Mouse (Mus musculus) CH12.LX (cell line): ENCODE measurements around the gene Rpl36-ps4. TPM values are rescaled to one million over a fixed set of nuclear protein-coding genes. Genes with fewer than 3 reads are reported as not detected.

ENCODE experiments used
- DNase-seq: peaks from one replicate; pipeline ENCODE4 v3.0.0-alpha.2; 2013; ENCODE audit errors: extremely low read depth
- H3K27ac ChIP-seq: 2 replicates; pipeline ENCODE4 v1.5.1; 2012; ENCODE audit warnings: low read depth, mild to moderate bottlenecking, control low read depth, moderate library complexity; ENCODE audit not compliant: insufficient read depth
- H3K27me3 ChIP-seq: replicated peaks from 2 replicates; pipeline ENCODE3; 2012; ENCODE audit warnings: inconsistent platforms
- H3K36me3 ChIP-seq, 2 experiments: replicated peaks in 1 of 2; 2 replicates each; pipeline versions ENCODE3 to v1.6.1; 2012; ENCODE audit warnings: inconsistent platforms in 1 of 2, low read length in 1 of 2, mild to moderate bottlenecking in 1 of 2, mixed read lengths in 1 of 2, moderate library complexity in 1 of 2; ENCODE audit not compliant: control insufficient read depth in 1 of 2, insufficient read depth in 1 of 2
- H3K4me1 ChIP-seq, 2 experiments: 2 replicates each; pipeline ENCODE4 v1.6.1; 2012; ENCODE audit warnings: inconsistent platforms in 1 of 2, moderate library complexity in 1 of 2; ENCODE audit not compliant: insufficient read depth in 2 of 2, control insufficient read depth in 1 of 2
- H3K4me2 ChIP-seq: 2 replicates; pipeline ENCODE4 v1.6.1; 2012; ENCODE audit warnings: low read depth, mild to moderate bottlenecking, control low read depth; ENCODE audit not compliant: poor library complexity, insufficient read depth, severe bottlenecking
- H3K4me3 ChIP-seq, 3 experiments: fragments of 150-350 bp in 1 of 3; sonication (generic) in 1 of 3; replicated peaks in 1 of 3; 2 replicates each; pipeline versions ENCODE3 to v1.5.1; 2011 to 2012; ENCODE audit warnings: low read depth in 2 of 3, low read length in 2 of 3, mild to moderate bottlenecking in 2 of 3, moderate library complexity in 2 of 3, control low read depth in 1 of 3, improper control_type of control experiment in 1 of 3, inconsistent platforms in 1 of 3, mixed read lengths in 1 of 3; ENCODE audit not compliant: poor library complexity in 1 of 3
- H3K79me2 ChIP-seq: replicated peaks from 2 replicates; pipeline ENCODE4 v1.6.1; 2012; ENCODE audit warnings: mild to moderate bottlenecking, moderate library complexity; ENCODE audit not compliant: control insufficient read depth, poor library complexity, insufficient read depth, severe bottlenecking; ENCODE audit errors: extremely low read depth
- H3K9ac ChIP-seq: 2 replicates; pipeline ENCODE4 v1.6.1; 2012; ENCODE audit warnings: low read depth, mild to moderate bottlenecking, control low read depth, moderate library complexity; ENCODE audit not compliant: insufficient read depth
- H3K9me3 ChIP-seq: replicated peaks from 2 replicates; pipeline ENCODE3; 2012; ENCODE audit warnings: low read length, inconsistent platforms, mixed read lengths
- CHD1 ChIP-seq: IDR thresholded peaks from 2 replicates; pipeline ENCODE4 v1.6.1; 2012; ENCODE audit warnings: low read depth, low read length, improper control_type of control experiment, inconsistent platforms
- CHD2 ChIP-seq: IDR thresholded peaks from 2 replicates; pipeline ENCODE4 v1.6.1; 2011; ENCODE audit warnings: low read length, improper control_type of control experiment
- CTCF ChIP-seq, 2 experiments: IDR thresholded peaks in 1 of 2; conservative IDR thresholded peaks in 1 of 2; 2 replicates each; pipeline ENCODE4 v1.5.1; 2011 to 2012; ENCODE audit warnings: low read depth in 2 of 2, low read length in 2 of 2, improper control_type of control experiment in 1 of 2, inconsistent platforms in 1 of 2, mild to moderate bottlenecking in 1 of 2, moderate library complexity in 1 of 2
- ELF1 ChIP-seq: IDR thresholded peaks from 2 replicates; pipeline ENCODE4 v1.6.1; 2014; ENCODE audit warnings: low read depth, mild to moderate bottlenecking, inconsistent platforms, low read length, improper control_type of control experiment
- GABPA ChIP-seq: IDR thresholded peaks from 2 replicates; pipeline ENCODE4 v1.6.1; 2012; ENCODE audit warnings: low read depth, low read length, improper control_type of control experiment, inconsistent platforms; ENCODE audit not compliant: insufficient replicate concordance
- IRF4 ChIP-seq: IDR thresholded peaks from 2 replicates; pipeline ENCODE4 v1.6.1; 2014; ENCODE audit warnings: low read depth, mild to moderate bottlenecking, inconsistent platforms, low read length, improper control_type of control experiment
- KAT2A ChIP-seq: IDR thresholded peaks from 2 replicates; pipeline ENCODE4 v1.6.1; 2012; ENCODE audit warnings: low read length, improper control_type of control experiment, inconsistent platforms; ENCODE audit not compliant: insufficient replicate concordance
- MAFK ChIP-seq: IDR thresholded peaks from 2 replicates; pipeline ENCODE4 v1.6.1; 2011; ENCODE audit warnings: low read length, improper control_type of control experiment; ENCODE audit not compliant: insufficient replicate concordance
- MAZ ChIP-seq: IDR thresholded peaks from 2 replicates; pipeline ENCODE4 v1.6.1; 2012; ENCODE audit warnings: low read depth, mild to moderate bottlenecking, inconsistent platforms, low read length, improper control_type of control experiment, moderate library complexity
- MEF2A ChIP-seq: IDR thresholded peaks from 2 replicates; pipeline ENCODE4 v1.6.1; 2014; ENCODE audit warnings: low read depth, mild to moderate bottlenecking, inconsistent platforms, low read length, improper control_type of control experiment, borderline replicate concordance
- MXI1 ChIP-seq: IDR thresholded peaks from 2 replicates; pipeline ENCODE4 v1.6.1; 2011; ENCODE audit warnings: mild to moderate bottlenecking, low read depth, low read length, improper control_type of control experiment
- RAD21 ChIP-seq: IDR thresholded peaks from 2 replicates; pipeline ENCODE4 v1.6.1; 2011; ENCODE audit warnings: low read depth, mild to moderate bottlenecking, low read length, improper control_type of control experiment, moderate library complexity
- RCOR1 ChIP-seq: conservative IDR thresholded peaks from 2 replicates; pipeline ENCODE4 v1.6.1; 2012; ENCODE audit warnings: low read depth, mild to moderate bottlenecking, inconsistent platforms, low read length, improper control_type of control experiment
- SIN3A ChIP-seq: IDR thresholded peaks from 2 replicates; pipeline ENCODE4 v1.6.1; 2012; ENCODE audit warnings: low read length, improper control_type of control experiment, inconsistent platforms
- SMC3 ChIP-seq: IDR thresholded peaks from 2 replicates; pipeline ENCODE4 v1.6.1; 2011; ENCODE audit warnings: low read depth, low read length, improper control_type of control experiment
- TBP ChIP-seq: conservative IDR thresholded peaks from 2 replicates; pipeline ENCODE4 v1.6.1; 2011; ENCODE audit warnings: low read depth, low read length, improper control_type of control experiment
- USF1 ChIP-seq: IDR thresholded peaks from 2 replicates; pipeline ENCODE4 v1.6.1; 2014; ENCODE audit warnings: low read depth, mild to moderate bottlenecking, inconsistent platforms, low read length, improper control_type of control experiment
- USF2 ChIP-seq: conservative IDR thresholded peaks from 2 replicates; pipeline ENCODE4 v1.6.1; 2011; ENCODE audit warnings: low read depth, low read length, improper control_type of control experiment
- ZC3H11A ChIP-seq: IDR thresholded peaks from 2 replicates; pipeline ENCODE4 v1.6.1; 2012; ENCODE audit warnings: low read depth, mild to moderate bottlenecking, inconsistent platforms, low read length, improper control_type of control experiment
- ZMIZ1 ChIP-seq: IDR thresholded peaks from 2 replicates; pipeline ENCODE4 v1.6.1; 2012; ENCODE audit warnings: low read depth, mild to moderate bottlenecking, inconsistent platforms, low read length, improper control_type of control experiment
- ZNF384 ChIP-seq: IDR thresholded peaks from 2 replicates; pipeline ENCODE4 v1.6.1; 2012; ENCODE audit warnings: low read depth, low read length, improper control_type of control experiment, inconsistent platforms
- dilution Hi-C: fragments of 300-500 bp; cut with MboI; formaldehyde crosslinking; loops from 2 replicates; pipeline ENCODE4 v1.14.3; 2020; ENCODE audit warnings: low sequenced_read_pairs; ENCODE audit not compliant: extremely low pct_unique_long_range_greater_than_20kb, extremely low pct_ligation_motif_present
- in situ Hi-C: fragments of 300-500 bp; cut with MboI; formaldehyde crosslinking; loops from 3 replicates; pipeline ENCODE4 v1.14.3; 2019; ENCODE audit warnings: low sequenced_read_pairs, low pct_ligation_motif_present, low pct_unique_long_range_greater_than_20kb, mixed read lengths
- polyA plus RNA-seq: library from polyadenylated mRNA; unstranded; fragments of >175 nt; gene quantifications from 2 replicates; pipeline ENCODE4 v1.2.1, GENCODE M21; 2012; ENCODE audit warnings: low read depth; ENCODE audit not compliant: insufficient read length
- total RNA-seq, 2 experiments: library from RNA; depleted of rRNA; stranded (reverse); fragments of 300-350 nt in 1 of 2; fragments of >200 nt in 1 of 2; gene quantifications; 2 replicates each; pipeline ENCODE4 v1.2.3; 2012 to 2014

The Rpl36-ps4 gene
- total and polyA plus RNA-seq, 3 experiments = not detected

- no peaks in the 10 kb centered on the region for H3K27me3 ChIP-seq
- peak; percentile 77 for DNase-seq
- H3K36me3 ChIP-seq = no peaks in the 10 kb centered on the region
- in situ Hi-C loops = loop anchor here (10.0 to 25.0 kb wide), 2 partner anchors 62 to 630 kb away; no protein-coding TSS in a partner anchor
- H3K9me3 ChIP-seq = no peaks in the 10 kb centered on the region
- no peak overlapping the region for H3K4me2 ChIP-seq
- no peak overlapping the region for H3K9ac ChIP-seq
- dilution Hi-C loops = no loop called here
- no peak overlapping the region for H3K4me3 ChIP-seq
- no peaks in the 10 kb centered on the region for H3K4me1 ChIP-seq
- no peak overlapping the region for H3K27ac ChIP-seq
- no peaks in the 10 kb centered on the region for H3K79me2 ChIP-seq
- TF ChIP-seq RAD21 (peak; percentile 84), CTCF (conservative IDR thresholded peaks at IDR 0.05 in 1 of 2, IDR thresholded peaks at IDR 0.05 in 1 of 2; ENCODE audit: low read depth in 2 of 2, low read length in 2 of 2) (peak; percentile 57 to 89; a peak in 3 of 4 replicates), MXI1 (no peak), SMC3 (peak; percentile 87), ZC3H11A (peak; percentile 34; the same call in 1 of the 2 replicates)
Measured at GRCm38 (mm10) chr17:87882594-87882993, 38.2 kb upstream of the Rpl36-ps4 start.

- H3K79me2 ChIP-seq = no peaks in the 10 kb centered on the region
- H3K4me2 ChIP-seq = no peak overlapping the region
- TF ChIP-seq SIN3A (no peak), RCOR1 (no peak), MEF2A (no peak), SMC3 (no peak), TBP (no peak), GABPA (no peak), CHD1 (no peak), MAFK (no peak), ZMIZ1 (no peak), ZNF384 (no peak), ZC3H11A (no peak), USF1 (no peak), MAZ (no peak), KAT2A (no peak), USF2 (no peak), CTCF (conservative IDR thresholded peaks at IDR 0.05 in 1 of 2, IDR thresholded peaks at IDR 0.05 in 1 of 2; ENCODE audit: low read depth in 2 of 2, low read length in 2 of 2) (no peak), ELF1 (no peak), IRF4 (no peak), CHD2 (no peak)
- peaks cover 4% of the 10 kb centered on the region for H3K9me3 ChIP-seq
- H3K27me3 ChIP-seq = no peaks in the 10 kb centered on the region
- dilution Hi-C loops = no loop called here
- no peak overlapping the region for H3K9ac ChIP-seq
- no peaks in the 10 kb centered on the region; a peak in 1 of 4 replicates for H3K4me1 ChIP-seq
- H3K27ac ChIP-seq = no peak overlapping the region
- no peak for DNase-seq
- H3K36me3 ChIP-seq = no peaks in the 10 kb centered on the region
- no peak overlapping the region for H3K4me3 ChIP-seq
- in situ Hi-C loops = loop anchor here (25.0 kb wide), 1 partner anchor 615 kb away; no protein-coding TSS in a partner anchor
Measured at GRCm38 (mm10) chr17:87897175-87897574, 23.6 kb upstream of the Rpl36-ps4 start.
